Mouse (Mus musculus): Measurements from ENCODE around the gene Cct5.

Cct5 gene

GRCm38 (mm10) chr15:31601646-31602374, at the start of gene Cct5, which contains the start of gene Fam173b:
Cct5 (minus strand) TSS chr15:31601804.
Fam173b (plus strand) TSS chr15:31601852.
- peak; percentile 97 for DNase-seq

GRCm38 (mm10) chr15:31650821-31651220, 49.2 kb upstream of the Cct5 start:
- no peak for DNase-seq

GRCm38 (mm10) chr15:31649691-31650090, 48.1 kb upstream of the Cct5 start:
- DNase-seq, result no peak

GRCm38 (mm10) chr15:31647851-31648569, 46.4 kb upstream of the Cct5 start:
- no peak for DNase-seq

- peak; percentile 59 for DNase-seq
These were observed 45.6 kb upstream of the Cct5 start for GRCm38 (mm10) chr15:31647225-31647624.

GRCm38 (mm10) chr15:31636091-31636595, 34.5 kb upstream of the Cct5 start:
- DNase-seq, result no peak

- no peak for DNase-seq
These were observed 33.0 kb upstream of the Cct5 start for GRCm38 (mm10) chr15:31634582-31634981.

GRCm38 (mm10) chr15:31632478-31632877, 30.9 kb upstream of the Cct5 start:
- no peak for DNase-seq

- DNase-seq, result no peak
These were observed 29.8 kb upstream of the Cct5 start for GRCm38 (mm10) chr15:31631396-31631858.

GRCm38 (mm10) chr15:31629556-31629955, 28.0 kb upstream of the Cct5 start:
- DNase-seq, result no peak

GRCm38 (mm10) chr15:31628180-31628579, 26.6 kb upstream of the Cct5 start:
- no peak for DNase-seq

- peak; percentile 29 for DNase-seq
These were observed 25.9 kb upstream of the Cct5 start for GRCm38 (mm10) chr15:31627277-31628154.

- peak; percentile 68 for DNase-seq
These were observed 17.9 kb upstream of the Cct5 start for GRCm38 (mm10) chr15:31619521-31619920.

GRCm38 (mm10) chr15:31617261-31617660, 15.7 kb upstream of the Cct5 start:
- DNase-seq, result no peak

GRCm38 (mm10) chr15:31614666-31615065, 13.1 kb upstream of the Cct5 start:
- DNase-seq, result no peak

- no peak for DNase-seq
These were observed 12.3 kb upstream of the Cct5 start for GRCm38 (mm10) chr15:31613826-31614453.

GRCm38 (mm10) chr15:31611976-31612375, 10.4 kb upstream of the Cct5 start:
- no peak for DNase-seq

GRCm38 (mm10) chr15:31611027-31611426, 9.4 kb upstream of the Cct5 start:
- peak; percentile 70 for DNase-seq

- peak; percentile 49 for DNase-seq
These were observed 5.2 kb upstream of the Cct5 start for GRCm38 (mm10) chr15:31606821-31607220.

- no peak for DNase-seq
These were observed 1.5 kb upstream of the Cct5 start for GRCm38 (mm10) chr15:31603113-31603512.

GRCm38 (mm10) chr15:31602426-31602825, 822 bp upstream of the Cct5 start:
- peak; percentile 70 for DNase-seq

- DNase-seq, result no peak
These were observed 342 bp downstream of the Cct5 start for GRCm38 (mm10) chr15:31601279-31601645.

Measured in kidney, postnatal 10 days (tissue).